Mouse (Mus musculus) cerebellum, adult 2 months (tissue): ENCODE measurements around the gene Shc4.

Source experiments
- CTCF ChIP-seq: fragments of 200-500 bp; IDR thresholded peaks from 2 replicates; pipeline ENCODE4 v1.5.1; 2011; ENCODE audit warnings: low read depth, mild to moderate bottlenecking, control low read depth, low read length, moderate library complexity, borderline replicate concordance; ENCODE audit not compliant: insufficient read depth
- POLR2A ChIP-seq: fragments of 200-500 bp; IDR thresholded peaks from 2 replicates; pipeline ENCODE4 v1.6.1; 2011; ENCODE audit warnings: low read length, control low read depth, borderline replicate concordance; ENCODE audit not compliant: insufficient read depth

GRCm38 (mm10) chr2:125723086-125723407, 901 bp downstream of the Shc4 start:
- no peak for TF ChIP-seq CTCF
- no peak for TF ChIP-seq POLR2A
